In genomic region chr7:133600558-133600957, GRCm38 (mm10) we compare ENCODE assay signal across 24 mouse cellular contexts. TPM values are rescaled to one million over a fixed set of nuclear protein-coding genes. Genes with fewer than 3 reads are reported as not detected.
DNase-seq lines count a peak whose midpoint lies in the region; TF ChIP-seq lines count a peak whose summit lies in the region.
"Had no signal": no experiment of that assay in that cellular context is flagged by ENCODE, and none has a peak within 500 bp of the region (broad histone marks: within the 10 kb centered on the region; RNA-seq: fewer than 3 reads in every experiment).

No protein-coding gene starts in this region.

- no peak for TF ChIP-seq RAD21 in CH12.LX (IDR thresholded peaks at IDR 0.05; ENCODE audit: low read depth, low read length)

- H3K4me3 ChIP-seq in testis, adult 2 months (ENCODE audit: control insufficient read depth, low read depth, low read length): peak overlapping the region; percentile 72
- H3K4me3 ChIP-seq in CH12.LX (replicated peaks in 1 of 3; ENCODE audit: low read depth in 2 of 3, low read length in 2 of 3, poor library complexity in 1 of 3): no peak overlapping the region

- TF ChIP-seq POLR2A in testis, adult 2 months (IDR thresholded peaks at IDR 0.05; ENCODE audit: control insufficient read depth, low read depth, low read length): no peak
- TF ChIP-seq POLR2A in CH12.LX (IDR thresholded peaks at IDR 0.05; ENCODE audit: low read depth, low read length): no peak

- no peaks in the 10 kb centered on the region for H3K9me3 ChIP-seq in CH12.LX (replicated peaks; ENCODE audit: low read length)
- H3K9me3 ChIP-seq: G1E had no signal

- no peaks in the 10 kb centered on the region for H3K4me1 ChIP-seq in testis, adult 2 months (ENCODE audit: control insufficient read depth, insufficient read depth, low read length)
- peaks cover 0 to 10% of the 10 kb centered on the region in 2 experiments; a peak in 2 of 4 replicates for H3K4me1 ChIP-seq in CH12.LX (ENCODE audit: control insufficient read depth in 1 of 2, insufficient read depth in 2 of 2)

- no peak overlapping the region for H3K9ac ChIP-seq in CH12.LX (ENCODE audit: insufficient read depth, low read depth)

- no peaks in the 10 kb centered on the region for H3K36me3 ChIP-seq in testis, adult 2 months (ENCODE audit: control insufficient read depth, insufficient read depth, low read length)
- H3K36me3 ChIP-seq in CH12.LX (replicated peaks in 1 of 2; ENCODE audit: control insufficient read depth in 1 of 2, insufficient read depth in 1 of 2, low read length in 1 of 2): no peaks in the 10 kb centered on the region
- H3K36me3 ChIP-seq: G1E had no signal

- DNase-seq in testis, postnatal 10 days (ENCODE audit: low spot score): no peak
- peak; percentile 44 for DNase-seq in CH12.LX (ENCODE audit: extremely low read depth)
- DNase-seq in kidney, adult 18-20 months: no peak
- DNase-seq: adrenal gland, adult 2 months; adrenal gland, adult 8-10 months; adrenal gland, postnatal 10 days; adrenal gland, postnatal 14 days; adrenal gland, postnatal 25 days; adrenal gland, postnatal 36 days; B cell, adult 2 months; cerebellum, adult 11 months; cerebellum, adult 11-12 months; cerebellum, adult 18-20 months; cerebellum, adult 2 months had no signal

- in situ Hi-C loops in CH12.LX (cut with MboI; ENCODE audit: low pct_ligation_motif_present, low pct_unique_long_range_greater_than_20kb, low sequenced_read_pairs): loop anchor here (25.0 kb wide), 1 partner anchor 563 kb away; no protein-coding TSS in a partner anchor

- dilution Hi-C loops in CH12.LX (cut with MboI; ENCODE audit: extremely low pct_ligation_motif_present, extremely low pct_unique_long_range_greater_than_20kb, low sequenced_read_pairs): no loop called here

- H3K4me2 ChIP-seq in CH12.LX (ENCODE audit: insufficient read depth, low read depth, poor library complexity, severe bottlenecking): no peak overlapping the region

- TF ChIP-seq EP300 in CH12.LX (IDR thresholded peaks at IDR 0.05; ENCODE audit: low read length): peak; percentile 70

- H3K27ac ChIP-seq in testis, adult 2 months (ENCODE audit: control insufficient read depth, insufficient read depth, low read depth, low read length): no peak overlapping the region
- H3K27ac ChIP-seq in CH12.LX (ENCODE audit: insufficient read depth, low read depth): no peak overlapping the region

- no peaks in the 10 kb centered on the region for H3K27me3 ChIP-seq in testis, adult 2 months (ENCODE audit: control insufficient read depth, insufficient read depth, low read length)
- H3K27me3 ChIP-seq in CH12.LX (replicated peaks): peaks cover 39% of the 10 kb centered on the region
- H3K27me3 ChIP-seq: Patski had no signal

- no peaks in the 10 kb centered on the region for H3K79me2 ChIP-seq in CH12.LX (replicated peaks; ENCODE audit: control insufficient read depth, extremely low read depth, insufficient read depth, poor library complexity, severe bottlenecking)

- TF ChIP-seq CTCF in testis, adult 2 months (IDR thresholded peaks at IDR 0.05; ENCODE audit: control insufficient read depth, insufficient read depth, insufficient replicate concordance, low read depth, low read length): no peak
- no peak for TF ChIP-seq CTCF in CH12.LX (conservative IDR thresholded peaks at IDR 0.05 in 1 of 2, IDR thresholded peaks at IDR 0.05 in 1 of 2; ENCODE audit: low read depth in 2 of 2, low read length in 2 of 2)

TF ChIP-seq in CH12.LX, 34 proteins besides CTCF, POLR2A, EP300 and RAD21:
- TF ChIP-seq ZNF384 (IDR thresholded peaks at IDR 0.05; ENCODE audit: low read depth, low read length) (no peak), ETS1 (conservative IDR thresholded peaks at IDR 0.05; ENCODE audit: low read depth, low read length) (0 out of 2 replicates have a peak, but pooled peaks have one; percentile 12), MAFK (IDR thresholded peaks at IDR 0.05; ENCODE audit: insufficient replicate concordance, low read length) (0 out of 2 replicates have a peak, but pooled peaks have one; percentile 21), ZKSCAN1 (IDR thresholded peaks at IDR 0.05; ENCODE audit: borderline replicate concordance, low read depth, low read length) (no peak), TCF12 (IDR thresholded peaks at IDR 0.05; ENCODE audit: low read depth, low read length) (no peak), NELFE (IDR thresholded peaks at IDR 0.05; ENCODE audit: low read depth, low read length) (no peak), IRF4 (IDR thresholded peaks at IDR 0.05; ENCODE audit: low read depth, low read length) (peak; percentile 76), BHLHE40 (IDR thresholded peaks at IDR 0.05; ENCODE audit: low read depth, low read length) (peak; percentile 47), CHD1 (IDR thresholded peaks at IDR 0.05; ENCODE audit: low read depth, low read length) (no peak), MAX (IDR thresholded peaks at IDR 0.05; ENCODE audit: low read length) (no peak), MEF2A (IDR thresholded peaks at IDR 0.05; ENCODE audit: borderline replicate concordance, low read depth, low read length) (peak; percentile 50; the same call in 1 of the 2 replicates), E2F4 (IDR thresholded peaks at IDR 0.05; ENCODE audit: insufficient replicate concordance, low read depth, low read length) (no peak), MYC (IDR thresholded peaks at IDR 0.05; ENCODE audit: low read depth, low read length) (no peak), TBP (conservative IDR thresholded peaks at IDR 0.05; ENCODE audit: low read depth, low read length) (no peak), POLR2AphosphoS2 (IDR thresholded peaks at IDR 0.05; ENCODE audit: low read depth, low read length) (no peak)

RNA-seq across cellular contexts. Expression of gene Tex36, which starts 1.4 kb away (rescaled TPM):
- polyA plus RNA-seq in testis, adult 2 months (2012; rRNA removed): 119 and 137 TPM in 2 replicates
- not detected in 2 replicates for total RNA-seq in CH12.LX (2012; rRNA removed)
- total RNA-seq in CH12.LX (2014; rRNA removed): not detected in 2 replicates
- not detected in 2 replicates for polyA plus RNA-seq in CH12.LX (2012; ENCODE audit: insufficient read length, low read depth)
- total RNA-seq: adrenal gland, adult 18-20 months; adrenal gland, adult 2 months; adrenal gland, adult 8-10 months; adrenal gland, postnatal 10 days; adrenal gland, postnatal 14 days; adrenal gland, postnatal 25 days; adrenal gland, postnatal 36 days; adrenal gland, postnatal 4 days; ES-E14; G1E; MEL had no signal
- polyA plus RNA-seq: activated CD4-positive, CD25-positive, alpha-beta regulatory T cell, adult 4 months; adrenal gland, adult 2 months; C2C12; CD4-positive, CD25-positive, alpha-beta regulatory T cell, adult 4 months; G1E; Patski had no signal

RNA-seq across cellular contexts. Expression of gene Edrf1, which starts 36.8 kb away (rescaled TPM):
- polyA plus RNA-seq in testis, adult 2 months (2012; rRNA removed): 12.0 and 12.4 TPM in 2 replicates
- total RNA-seq in CH12.LX (2012; rRNA removed) (20.6 and 21.7 TPM in 2 replicates), CH12.LX (2014; rRNA removed) (19.3 and 21.4 TPM in 2 replicates)
- 10.0 and 12.5 TPM in 2 replicates for polyA plus RNA-seq in CH12.LX (2012; ENCODE audit: insufficient read length, low read depth)

Comparison
In these comparisons a context has a peak if more than half of its experiments do, and no peak if none do; other contexts are left out.
1. RNA of gene Tex36, which starts 1.4 kb away (polyA plus RNA-seq): 119 to 137 TPM in testis, adult 2 months; not detected in CH12.LX; every median in the first group is over 100 times any median in the second.